Mouse (Mus musculus) layer of hippocampus, adult 9-10 months (tissue): ENCODE measurements at regions not wholly inside any gene's neighbourhood (a gene's known extent, or its start where the extent isn't known, plus 50 kb on each side); places are given as distances from the start of the nearest gene placed in this dataset.
"Not testable (repeated sequence)": the region's sequence is repeated elsewhere in the genome, so short reads cannot be mapped to it uniquely, and the experiment has no call there.

Source experiments
- DNase-seq: peaks from one replicate; pipeline ENCODE4 v3.0.0; 2022; ENCODE audit warnings: low spot score

GRCm38 (mm10) chr16:30190935-30191514 lies 76.3 kb downstream of the Cpn2 start:
- no peak for DNase-seq

DNA sequence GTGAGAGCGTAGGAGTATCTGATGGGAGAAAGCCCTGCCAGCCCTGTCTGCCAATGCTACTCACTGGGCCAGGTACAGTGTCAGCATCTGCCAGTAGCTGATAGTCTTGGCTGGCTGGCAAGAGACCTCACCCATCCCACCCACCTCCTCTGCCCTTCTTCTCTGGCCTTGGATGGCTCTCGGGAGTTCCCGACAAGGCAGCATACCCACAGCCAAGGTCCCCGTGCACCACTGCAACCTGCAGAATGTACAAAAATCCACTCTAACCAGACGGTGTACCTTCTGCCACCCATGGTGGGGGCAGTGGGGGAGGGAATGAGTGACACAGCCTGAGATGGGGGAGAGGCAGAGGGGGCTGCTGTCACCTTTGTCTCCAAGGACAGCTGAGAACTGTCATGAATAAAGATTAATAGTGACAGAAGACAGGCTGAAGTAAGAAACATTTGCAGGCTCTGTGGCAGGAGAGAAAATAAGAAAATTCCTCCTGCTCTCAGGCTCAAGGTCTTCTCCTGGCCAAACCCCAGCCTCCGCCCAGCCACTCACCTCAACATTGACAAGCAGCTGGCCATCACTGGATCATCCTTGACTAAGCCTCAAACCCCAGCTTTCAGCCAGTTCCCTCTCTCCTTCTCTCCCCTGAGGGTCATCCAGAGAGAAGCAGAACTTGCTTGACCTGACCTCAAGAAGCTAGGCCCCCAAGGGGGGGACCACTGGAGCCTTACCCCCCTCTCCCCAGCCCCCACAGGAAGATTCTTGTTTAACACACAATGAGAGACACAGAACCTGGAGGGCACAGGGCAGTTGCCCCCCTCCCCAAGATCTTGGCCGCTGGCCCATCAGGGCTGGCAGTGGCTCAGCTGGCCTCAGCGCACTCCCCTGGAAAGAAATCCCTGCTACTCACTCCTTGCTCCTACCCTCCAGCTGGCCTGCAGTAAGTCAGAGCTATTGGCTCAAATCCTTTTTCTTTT lies 73.7 kb downstream of the Cpn2 start:
- no peak for DNase-seq

GRCm38 (mm10) chr16:30194836-30195235 lies 72.5 kb downstream of the Cpn2 start:
- DNase-seq: no peak

DNA sequence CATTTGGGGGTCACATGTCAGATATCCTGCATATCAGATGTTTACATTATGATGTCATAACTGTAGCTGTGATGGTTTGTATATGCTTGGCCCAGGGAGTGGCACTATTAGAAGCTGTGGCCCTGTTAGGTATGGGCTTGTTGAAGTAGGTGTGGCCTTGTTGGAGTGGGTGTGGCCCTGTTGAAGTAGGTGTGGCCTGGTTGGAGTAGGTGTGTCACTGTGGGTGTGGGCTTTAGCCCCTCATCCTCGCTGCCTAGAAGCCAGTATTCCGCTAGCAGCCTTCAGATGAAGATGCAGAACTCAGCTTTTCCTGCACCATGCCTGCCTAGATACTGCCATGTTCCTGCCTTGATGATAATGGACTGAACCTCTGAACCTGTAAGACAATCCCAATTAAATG lies 71.4 kb downstream of the Cpn2 start:
- DNase-seq: not testable (repeated sequence)

- no peak for DNase-seq
Observed at GRCm38 (mm10) chr16:30197351-30197750, 69.9 kb downstream of the Cpn2 start.

DNA sequence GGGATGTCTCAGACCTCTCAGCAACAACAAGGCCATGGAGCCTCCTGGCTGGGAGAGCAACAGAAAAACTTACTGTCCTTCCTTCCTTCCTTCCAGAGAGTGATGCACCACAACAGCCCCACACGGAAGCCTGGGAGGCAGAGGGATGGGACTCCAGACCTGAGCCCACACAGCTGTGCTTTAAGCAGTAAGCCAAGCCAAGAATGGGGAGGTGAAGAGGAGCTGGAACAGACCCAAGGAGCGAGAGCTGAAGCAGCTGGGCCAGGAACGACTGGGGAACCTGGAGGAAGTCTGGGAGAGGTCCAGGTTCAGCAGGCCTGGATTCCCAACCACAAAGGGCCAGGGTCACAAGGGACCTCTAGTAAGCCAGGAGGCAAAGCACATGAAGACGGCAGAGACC lies 67.5 kb downstream of the Cpn2 start:
- DNase-seq: no peak

GRCm38 (mm10) chr16:30204144-30204543 lies 63.2 kb downstream of the Cpn2 start:
- DNase-seq: no peak

DNA sequence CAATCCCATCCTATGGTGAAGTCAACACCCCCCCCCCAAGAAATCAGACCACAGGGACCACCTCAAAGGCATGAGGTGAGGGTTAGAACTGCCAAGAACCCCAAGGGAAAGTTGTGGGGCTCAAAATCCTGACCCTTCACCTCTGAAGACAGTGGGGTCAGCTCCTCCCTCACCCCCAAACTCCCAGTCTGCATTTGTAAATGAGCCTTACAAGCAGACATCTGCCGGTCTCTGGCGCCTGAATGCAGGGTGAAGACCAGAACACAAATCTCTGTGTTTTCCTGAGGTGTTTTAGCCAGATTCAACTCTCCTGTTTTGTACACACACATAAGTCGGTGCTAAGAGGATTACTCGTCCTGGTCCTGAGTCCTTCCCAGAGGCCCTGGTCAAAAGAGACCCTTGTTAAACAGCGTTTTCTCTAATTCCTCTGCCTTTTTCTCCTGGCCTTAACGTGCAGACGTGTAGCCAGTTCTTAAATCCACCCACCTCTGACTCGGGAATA lies 61.9 kb downstream of the Cpn2 start:
- DNase-seq: no peak

DNA sequence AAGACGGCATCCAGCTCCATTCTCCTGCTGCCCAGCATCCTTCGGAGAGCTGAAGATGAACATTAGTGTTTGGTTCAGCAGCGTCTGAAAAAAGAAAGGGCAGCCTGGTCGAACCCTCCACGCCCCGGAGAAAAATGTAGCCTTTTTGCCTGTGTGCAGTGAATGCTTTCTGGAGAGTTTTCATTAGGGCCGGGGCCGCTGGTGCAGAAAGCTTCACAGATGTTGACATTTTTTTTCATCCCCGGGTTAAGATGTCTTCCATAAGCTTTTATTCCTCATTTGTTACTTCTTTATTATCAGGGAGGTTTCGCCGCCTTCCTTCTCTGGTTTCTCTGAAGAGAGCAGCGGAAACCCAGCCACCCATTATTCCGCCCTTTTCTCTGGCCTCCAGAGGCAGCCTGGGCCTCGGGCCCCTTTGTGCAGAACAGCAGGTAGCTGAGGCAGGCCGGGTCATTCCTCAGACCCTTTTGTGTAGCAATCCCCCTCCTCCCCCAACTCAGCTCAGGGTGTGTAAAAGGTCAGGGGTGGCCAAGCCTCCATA lies 61.4 kb downstream of the Cpn2 start:
- no peak for DNase-seq
